10 mouse cellular contexts compared by ENCODE assay signal in genomic region chr10:112138871-112139430, GRCm38 (mm10). TPM values are rescaled to one million over a fixed set of nuclear protein-coding genes. Genes with fewer than 3 reads are reported as not detected.
A peak's percentile ranks its signal among the peaks of the same experiment; 100 is the strongest.
DNase-seq lines count a peak whose midpoint lies in the region; ATAC-seq and TF ChIP-seq lines count a peak whose summit lies in the region.
"Had no signal": no experiment of that assay in that cellular context is flagged by ENCODE, and none has a peak within 500 bp of the region (broad histone marks: within the 10 kb centered on the region; RNA-seq: fewer than 3 reads in every experiment).

No protein-coding gene starts in this region.

- H3K36me3 ChIP-seq in kidney, postnatal 0 days (ENCODE audit: insufficient read depth, low read length), result no peaks in the 10 kb centered on the region
- H3K36me3 ChIP-seq in embryonic facial prominence, embryonic 14.5 days (ENCODE audit: control insufficient read depth, insufficient read depth, low read length), result no peaks in the 10 kb centered on the region
- no peaks in the 10 kb centered on the region for H3K36me3 ChIP-seq in intestine, postnatal 0 days (ENCODE audit: control insufficient read depth, insufficient read depth)
- H3K36me3 ChIP-seq in midbrain, embryonic 16.5 days (ENCODE audit: control insufficient read depth, insufficient read depth, low read length), result no peaks in the 10 kb centered on the region

- no peaks in the 10 kb centered on the region for H3K9me3 ChIP-seq in kidney, postnatal 0 days (replicated peaks; ENCODE audit: low read length)
- H3K9me3 ChIP-seq in embryonic facial prominence, embryonic 14.5 days (ENCODE audit: control insufficient read depth, low read length), result no peaks in the 10 kb centered on the region
- no peaks in the 10 kb centered on the region for H3K9me3 ChIP-seq in intestine, postnatal 0 days (ENCODE audit: control insufficient read depth)
- no peaks in the 10 kb centered on the region for H3K9me3 ChIP-seq in midbrain, embryonic 16.5 days (replicated peaks; ENCODE audit: control insufficient read depth, low read length, poor library complexity, severe bottlenecking)

- TF ChIP-seq CTCF in kidney, postnatal 0 days (IDR thresholded peaks at IDR 0.05; ENCODE audit: low read depth), result no peak
- TF ChIP-seq CTCF in intestine, postnatal 0 days (IDR thresholded peaks at IDR 0.05; ENCODE audit: low read depth), result no peak

- H3K9ac ChIP-seq in kidney, postnatal 0 days (ENCODE audit: low read depth, low read length), result no peak overlapping the region
- H3K9ac ChIP-seq in embryonic facial prominence, embryonic 14.5 days (ENCODE audit: low read depth, low read length), result peak overlapping the region; percentile 46
- no peak overlapping the region for H3K9ac ChIP-seq in intestine, postnatal 0 days (ENCODE audit: low read depth, low read length)
- peak overlapping the region; percentile 54; the same call in 1 of the 2 replicates for H3K9ac ChIP-seq in midbrain, embryonic 16.5 days (ENCODE audit: low read depth, low read length)

- 0 out of 2 replicates have a peak overlapping the region, but pooled peaks have one; percentile 9 for H3K4me3 ChIP-seq in kidney, postnatal 0 days (replicated peaks; ENCODE audit: low read depth, low read length)
- peak overlapping the region; percentile 30 for H3K4me3 ChIP-seq in embryonic facial prominence, embryonic 14.5 days (ENCODE audit: low read depth, low read length)
- 0 out of 2 replicates have a peak overlapping the region, but pooled peaks have one; percentile 14 for H3K4me3 ChIP-seq in intestine, postnatal 0 days (ENCODE audit: low read depth, low read length)
- peak overlapping the region; percentile 35 for H3K4me3 ChIP-seq in midbrain, embryonic 16.5 days (ENCODE audit: low read depth, low read length)

- no peaks in the 10 kb centered on the region for H3K27me3 ChIP-seq in kidney, postnatal 0 days (ENCODE audit: insufficient read depth, low read length)
- no peaks in the 10 kb centered on the region for H3K27me3 ChIP-seq in embryonic facial prominence, embryonic 14.5 days (replicated peaks; ENCODE audit: control insufficient read depth, insufficient read depth, low read length)
- H3K27me3 ChIP-seq in intestine, postnatal 0 days (replicated peaks; ENCODE audit: control insufficient read depth, insufficient read depth, low read length), result no peaks in the 10 kb centered on the region
- no peaks in the 10 kb centered on the region for H3K27me3 ChIP-seq in midbrain, embryonic 16.5 days (ENCODE audit: control insufficient read depth, insufficient read depth, low read depth, low read length)
- H3K27me3 ChIP-seq: Patski had no signal

- H3K27ac ChIP-seq in kidney, postnatal 0 days, result no peak overlapping the region
- no peak overlapping the region for H3K27ac ChIP-seq in embryonic facial prominence, embryonic 14.5 days (replicated peaks; ENCODE audit: low read depth, low read length)
- H3K27ac ChIP-seq in intestine, postnatal 0 days (ENCODE audit: low read depth, low read length), result no peak overlapping the region
- no peak overlapping the region for H3K27ac ChIP-seq in midbrain, embryonic 16.5 days (ENCODE audit: low read length)

- DNase-seq in kidney, postnatal 0 days (ENCODE audit: low spot score), result no peak
- DNase-seq in kidney, adult 11 months, result no peak
- DNase-seq in embryonic facial prominence, embryonic 14.5 days (ENCODE audit: low spot score), result no peak
- DNase-seq in frontal cortex, postnatal 25 days (ENCODE audit: low spot score in 2 of 2), result no peak
- DNase-seq in Muller cell, postnatal 12 days (ENCODE audit: inconsistent ontology term), result no peak
- no peak for DNase-seq in c-Kit-positive CD71-positive TER-119-positive erythroid progenitor cells, embryonic 14.5 days (ENCODE audit: low spot score)

- ATAC-seq in kidney, postnatal 0 days (replicated peaks; ENCODE audit: low FRiP score, low read depth), result no peak
- no peak for ATAC-seq in embryonic facial prominence, embryonic 14.5 days (ENCODE audit: low read depth)
- no peak for ATAC-seq in intestine, postnatal 0 days
- ATAC-seq in midbrain, embryonic 16.5 days, result peak; percentile 72
- ATAC-seq: Patski had no signal

- 39% methylated on average over 6 of the region's 6 CpGs for WGBS in kidney, postnatal 0 days
- WGBS in embryonic facial prominence, embryonic 14.5 days, result 40% methylated on average over 6 of the region's 6 CpGs
- WGBS in intestine, postnatal 0 days, result 36% methylated on average over 6 of the region's 6 CpGs
- 28% methylated on average over 6 of the region's 6 CpGs for WGBS in midbrain, embryonic 16.5 days

- no peaks in the 10 kb centered on the region for H3K4me1 ChIP-seq in kidney, postnatal 0 days (replicated peaks; ENCODE audit: insufficient read depth, low read length)
- no peaks in the 10 kb centered on the region for H3K4me1 ChIP-seq in embryonic facial prominence, embryonic 14.5 days (ENCODE audit: control insufficient read depth, insufficient read depth, low read length)
- H3K4me1 ChIP-seq in intestine, postnatal 0 days (replicated peaks; ENCODE audit: control insufficient read depth, insufficient read depth, low read length), result no peaks in the 10 kb centered on the region
- H3K4me1 ChIP-seq in midbrain, embryonic 16.5 days (ENCODE audit: control insufficient read depth, insufficient read depth, low read length), result peaks cover 2% of the 10 kb centered on the region; the same call in 1 of the 2 replicates

- peak overlapping the region; percentile 41 for H3K4me2 ChIP-seq in kidney, postnatal 0 days (ENCODE audit: low read length)
- H3K4me2 ChIP-seq in embryonic facial prominence, embryonic 14.5 days (ENCODE audit: low read depth, low read length), result peak overlapping the region; percentile 49
- H3K4me2 ChIP-seq in intestine, postnatal 0 days (replicated peaks; ENCODE audit: low read depth), result peak overlapping the region; percentile 37
- peak overlapping the region; percentile 49 for H3K4me2 ChIP-seq in midbrain, embryonic 16.5 days (ENCODE audit: low read length)

RNA-seq across cellular contexts. Expression of gene Glipr1l3, which starts 21.2 kb away (rescaled TPM):
- not detected in 2 replicates for polyA plus RNA-seq in kidney, postnatal 0 days (2015; fragmentation: Nextera tagmentation; extraction: Ambion mirVana)
- polyA plus RNA-seq in embryonic facial prominence, embryonic 14.5 days (2014; fragmentation: Nextera tagmentation; extraction: Ambion mirVana), result not detected in 2 replicates
- not detected in 2 replicates for polyA plus RNA-seq in intestine, postnatal 0 days (2015; fragmentation: Nextera tagmentation; extraction: Ambion mirVana)
- polyA plus RNA-seq in midbrain, embryonic 16.5 days (2015; fragmentation: Nextera tagmentation; extraction: Ambion mirVana), result 0.56 and 0.63 TPM in 2 replicates
- polyA plus RNA-seq: Patski; spleen, adult 2 months had no signal

RNA-seq across cellular contexts. Expression of gene Caps2, which starts 24.5 kb away (rescaled TPM):
- polyA plus RNA-seq in kidney, postnatal 0 days (2015; fragmentation: Nextera tagmentation; extraction: Ambion mirVana), result 0.98 and 1.0 TPM in 2 replicates
- 0.39 and 0.46 TPM in 2 replicates for polyA plus RNA-seq in embryonic facial prominence, embryonic 14.5 days (2014; fragmentation: Nextera tagmentation; extraction: Ambion mirVana)
- polyA plus RNA-seq in intestine, postnatal 0 days (2015; fragmentation: Nextera tagmentation; extraction: Ambion mirVana), result 0.17 TPM in 1 of 2 replicates, not detected in the other
- polyA plus RNA-seq in midbrain, embryonic 16.5 days (2015; fragmentation: Nextera tagmentation; extraction: Ambion mirVana), result 0.45 and 0.75 TPM in 2 replicates
- polyA plus RNA-seq: spleen, adult 2 months had no signal

RNA-seq across cellular contexts. Expression of gene Glipr1l2, which starts 55.8 kb away (rescaled TPM):
- polyA plus RNA-seq in kidney, postnatal 0 days (2015; fragmentation: Nextera tagmentation; extraction: Ambion mirVana), result not detected in 2 replicates
- not detected in 2 replicates for polyA plus RNA-seq in embryonic facial prominence, embryonic 14.5 days (2014; fragmentation: Nextera tagmentation; extraction: Ambion mirVana)
- not detected in 2 replicates for polyA plus RNA-seq in intestine, postnatal 0 days (2015; fragmentation: Nextera tagmentation; extraction: Ambion mirVana)
- polyA plus RNA-seq in midbrain, embryonic 16.5 days (2015; fragmentation: Nextera tagmentation; extraction: Ambion mirVana), result not detected in 2 replicates
- polyA plus RNA-seq: Patski; spleen, adult 2 months had no signal

Comparison
In these comparisons a context has a peak if more than half of its experiments do, and no peak if none do; other contexts are left out.
1. H3K9ac ChIP-seq: peak in embryonic facial prominence, embryonic 14.5 days (single experiment) and midbrain, embryonic 16.5 days (single experiment); none in kidney, postnatal 0 days (single experiment) and intestine, postnatal 0 days (single experiment).
2. Peak in every context shown above with its lines, with median percentiles within 50 percentile points of each other: H3K4me2 ChIP-seq and H3K4me3 ChIP-seq.